13 mouse cellular contexts compared by ENCODE assay signal in genomic region chr6:95939052-95939451, GRCm38 (mm10).
"Had no signal": no experiment of that assay in that cellular context is flagged by ENCODE, and none has a peak within 500 bp of the region (broad histone marks: within the 10 kb centered on the region; RNA-seq: fewer than 3 reads in every experiment).

No protein-coding gene starts in this region.

- H3K27ac ChIP-seq: hindbrain, embryonic 15.5 days; kidney, embryonic 15.5 days; limb, embryonic 12.5 days; liver, embryonic 15.5 days; midbrain, embryonic 12.5 days; stomach, embryonic 15.5 days had no signal

- H3K9ac ChIP-seq: hindbrain, embryonic 15.5 days; kidney, embryonic 15.5 days; limb, embryonic 12.5 days; liver, embryonic 15.5 days; midbrain, embryonic 12.5 days; stomach, embryonic 15.5 days had no signal

- H3K36me3 ChIP-seq: hindbrain, embryonic 15.5 days; kidney, embryonic 15.5 days; limb, embryonic 12.5 days; liver, embryonic 15.5 days; midbrain, embryonic 12.5 days; stomach, embryonic 15.5 days had no signal

- H3K4me1 ChIP-seq: hindbrain, embryonic 15.5 days; kidney, embryonic 15.5 days; limb, embryonic 12.5 days; liver, embryonic 15.5 days; midbrain, embryonic 12.5 days; stomach, embryonic 15.5 days had no signal

- H3K9me3 ChIP-seq: hindbrain, embryonic 15.5 days; kidney, embryonic 15.5 days; limb, embryonic 12.5 days; liver, embryonic 15.5 days; midbrain, embryonic 12.5 days; stomach, embryonic 15.5 days had no signal

- H3K4me2 ChIP-seq: hindbrain, embryonic 15.5 days; kidney, embryonic 15.5 days; limb, embryonic 12.5 days; liver, embryonic 15.5 days; midbrain, embryonic 12.5 days; stomach, embryonic 15.5 days had no signal

- H3K27me3 ChIP-seq: hindbrain, embryonic 15.5 days; kidney, embryonic 15.5 days; limb, embryonic 12.5 days; liver, embryonic 15.5 days; midbrain, embryonic 12.5 days; stomach, embryonic 15.5 days had no signal

- H3K4me3 ChIP-seq: hindbrain, embryonic 15.5 days; kidney, embryonic 15.5 days; limb, embryonic 12.5 days; liver, embryonic 15.5 days; midbrain, embryonic 12.5 days; stomach, embryonic 15.5 days had no signal

- DNase-seq: layer of hippocampus, adult 9-11 months; layer of hippocampus, postnatal 36 days; liver; right cerebral cortex, postnatal 14 days; thymus, adult 2 months; thymus, postnatal 25 days had no signal

- ATAC-seq: intestine, embryonic 16.5 days had no signal
